Comparison of ENCODE assay signal across 11 mouse cellular contexts in genomic region chr8:8335256-8335972, GRCm38 (mm10).
A peak's percentile ranks its signal among the peaks of the same experiment; 100 is the strongest.
DNase-seq lines count a peak whose midpoint lies in the region; ATAC-seq and TF ChIP-seq lines count a peak whose summit lies in the region.
"Had no signal": no experiment of that assay in that cellular context is flagged by ENCODE, and none has a peak within 500 bp of the region (broad histone marks: within the 10 kb centered on the region; RNA-seq: fewer than 3 reads in every experiment).

No protein-coding gene starts in this region.

- no peak for TF ChIP-seq EP300 in heart, postnatal 0 days (IDR thresholded peaks at IDR 0.05; ENCODE audit: low read depth)

- H3K4me1 ChIP-seq in kidney, embryonic 16.5 days (ENCODE audit: insufficient read depth, low read length), result peaks cover 40% of the 10 kb centered on the region
- H3K4me1 ChIP-seq in heart, postnatal 0 days (ENCODE audit: control insufficient read depth, insufficient read depth), result peaks cover 8% of the 10 kb centered on the region
- peaks cover 19% of the 10 kb centered on the region for H3K4me1 ChIP-seq in neural tube, embryonic 12.5 days

- no peak overlapping the region for H3K4me3 ChIP-seq in kidney, embryonic 16.5 days (ENCODE audit: low read length)
- H3K4me3 ChIP-seq in heart, postnatal 0 days (ENCODE audit: low read depth, low read length), result peak overlapping the region; percentile 21
- no peak overlapping the region for H3K4me3 ChIP-seq in neural tube, embryonic 12.5 days
- H3K4me3 ChIP-seq: forebrain, embryonic 12.5 days; limb, embryonic 13.5 days had no signal

- TF ChIP-seq CTCF in heart, postnatal 0 days (IDR thresholded peaks at IDR 0.05; ENCODE audit: low read depth), result no peak

- 27% methylated on average over 19 of the region's 19 CpGs for WGBS in kidney, embryonic 16.5 days
- WGBS in heart, postnatal 0 days, result 25% methylated on average over 19 of the region's 19 CpGs
- 44% methylated on average over 19 of the region's 19 CpGs for WGBS in neural tube, embryonic 12.5 days

- no peaks in the 10 kb centered on the region for H3K27me3 ChIP-seq in kidney, embryonic 16.5 days (ENCODE audit: insufficient read depth, low read length)
- no peaks in the 10 kb centered on the region for H3K27me3 ChIP-seq in heart, postnatal 0 days (ENCODE audit: control insufficient read depth, insufficient read depth, low read length)
- no peaks in the 10 kb centered on the region for H3K27me3 ChIP-seq in neural tube, embryonic 12.5 days (replicated peaks)

- H3K4me2 ChIP-seq in kidney, embryonic 16.5 days (replicated peaks; ENCODE audit: low read depth, low read length), result peak overlapping the region; percentile 37
- peak overlapping the region; percentile 48 for H3K4me2 ChIP-seq in heart, postnatal 0 days (ENCODE audit: low read depth, low read length)
- H3K4me2 ChIP-seq in neural tube, embryonic 12.5 days (replicated peaks), result peak overlapping the region; percentile 29
- H3K4me2 ChIP-seq: forebrain, embryonic 12.5 days; limb, embryonic 13.5 days had no signal

- ATAC-seq in kidney, embryonic 16.5 days (ENCODE audit: low FRiP score, low TSS enrichment), result peak; percentile 60
- ATAC-seq in heart, postnatal 0 days (ENCODE audit: insufficient read depth, low read depth), result peak; percentile 28; the same call in 1 of the 2 replicates
- peak; percentile 72 for ATAC-seq in neural tube, embryonic 12.5 days (ENCODE audit: low FRiP score, low read depth)
- ATAC-seq: lung, postnatal 0 days had no signal

- no peaks in the 10 kb centered on the region for H3K36me3 ChIP-seq in kidney, embryonic 16.5 days (ENCODE audit: insufficient read depth, low read length)
- no peaks in the 10 kb centered on the region for H3K36me3 ChIP-seq in heart, postnatal 0 days (replicated peaks; ENCODE audit: control insufficient read depth, insufficient read depth, low read length)
- no peaks in the 10 kb centered on the region for H3K36me3 ChIP-seq in neural tube, embryonic 12.5 days
- H3K36me3 ChIP-seq: forebrain, embryonic 12.5 days; limb, embryonic 13.5 days had no signal

- peak overlapping the region; percentile 78 for H3K27ac ChIP-seq in kidney, embryonic 16.5 days (ENCODE audit: low read length)
- H3K27ac ChIP-seq in heart, postnatal 0 days (ENCODE audit: low read depth), result no peak overlapping the region
- H3K27ac ChIP-seq in neural tube, embryonic 12.5 days, result 0 out of 2 replicates have a peak overlapping the region, but pooled peaks have one; percentile 10
- H3K27ac ChIP-seq: forebrain, embryonic 12.5 days; limb, embryonic 13.5 days had no signal

- H3K9me3 ChIP-seq in kidney, embryonic 16.5 days (ENCODE audit: low read length), result no peaks in the 10 kb centered on the region
- H3K9me3 ChIP-seq in heart, postnatal 0 days (replicated peaks; ENCODE audit: control insufficient read depth, low read length), result no peaks in the 10 kb centered on the region
- no peaks in the 10 kb centered on the region for H3K9me3 ChIP-seq in neural tube, embryonic 12.5 days
- H3K9me3 ChIP-seq: forebrain, embryonic 12.5 days; limb, embryonic 13.5 days had no signal

- DNase-seq in kidney, postnatal 14 days, result no peak
- DNase-seq in heart, adult 9 months (ENCODE audit: low spot score in 2 of 2), result peak; percentile 33 to 41
- peak; percentile 29 for DNase-seq in heart, postnatal 0 days (ENCODE audit: low spot score)
- no peak for DNase-seq in layer of hippocampus, postnatal 25 days (ENCODE audit: extremely low spot score in 1 of 2, low spot score in 1 of 2)
- DNase-seq in gastrocnemius, postnatal 25 days, result no peak
- DNase-seq: adrenal gland, adult 8-10 months had no signal

- peak overlapping the region; percentile 2; the same call in 1 of the 2 replicates for H3K9ac ChIP-seq in kidney, embryonic 16.5 days (replicated peaks; ENCODE audit: low read length)
- no peak overlapping the region for H3K9ac ChIP-seq in heart, postnatal 0 days (replicated peaks; ENCODE audit: low read depth, low read length)
- no peak overlapping the region for H3K9ac ChIP-seq in neural tube, embryonic 12.5 days
- H3K9ac ChIP-seq: forebrain, embryonic 12.5 days; limb, embryonic 13.5 days had no signal

Comparison
In these comparisons a context has a peak if more than half of its experiments do, and no peak if none do; other contexts are left out.
1. DNase-seq: peak in heart, adult 9 months (2 of 2) and heart, postnatal 0 days (single experiment); none in kidney, postnatal 14 days (single experiment), layer of hippocampus, postnatal 25 days (0 of 2) and gastrocnemius, postnatal 25 days (single experiment).
2. Peak in every context shown above with its lines, with median percentiles within 50 percentile points of each other: ATAC-seq and H3K4me2 ChIP-seq.